Mouse (Mus musculus) kidney, adult 2 months (tissue): ENCODE measurements around the gene 3110001I22Rik.

Source experiments
- CTCF ChIP-seq: fragments of 200-500 bp; conservative IDR thresholded peaks from 2 replicates; pipeline ENCODE4 v1.5.1; 2011; ENCODE audit warnings: low read depth, mild to moderate bottlenecking, control low read depth, low read length, moderate library complexity, mixed read lengths; ENCODE audit not compliant: insufficient read depth, insufficient read length
- POLR2A ChIP-seq: fragments of 200-500 bp; IDR thresholded peaks from one replicate; pipeline ENCODE4 v1.6.1; 2011; ENCODE audit warnings: low read depth, low read length, control low read depth

GRCm38 (mm10) chr16:13671685-13672385 lies at the start of gene 3110001I22Rik, which contains the start of gene Bfar:
- TF ChIP-seq CTCF (no peak), POLR2A (peak; percentile 83)
